Mouse (Mus musculus): ENCODE measurements around the gene B3galt4.

DNA sequence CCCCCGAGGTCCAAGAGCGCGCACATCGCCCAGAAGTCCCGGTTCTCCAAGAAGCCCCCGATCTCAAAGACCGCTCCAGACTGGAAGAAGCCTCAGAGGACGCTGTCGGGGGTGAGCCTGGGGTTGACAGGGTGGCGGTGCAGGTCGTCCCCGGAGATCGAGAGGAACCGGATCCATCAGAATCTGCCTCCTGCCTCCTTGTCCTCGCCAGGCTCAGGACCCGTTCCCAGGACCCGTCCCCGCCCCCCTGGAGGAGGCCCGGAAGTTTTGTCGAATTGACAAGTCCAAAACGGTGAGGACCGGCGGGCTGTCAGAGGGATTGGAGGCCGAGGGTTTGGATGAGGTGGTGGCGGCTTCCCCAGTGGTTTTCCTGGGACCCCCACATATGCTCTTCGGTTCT lies 10.3 kb downstream of the B3galt4 start:
- TF ChIP-seq EP300 (IDR thresholded peaks at IDR 0.05; ENCODE audit: insufficient read depth, low read depth, low read length) (no peak), CTCF (IDR thresholded peaks at IDR 0.05; ENCODE audit: low read depth, low read length) (no peak), POLR2A (IDR thresholded peaks at IDR 0.05; ENCODE audit: insufficient read depth, low read length) (no peak)

All from ES-Bruce4 (cell line).